Mouse (Mus musculus): ENCODE data around the gene Gm28048.

- TF ChIP-seq CTCF (IDR thresholded peaks at IDR 0.05; ENCODE audit: low read depth) = no peak
- no peak for TF ChIP-seq EP300 (IDR thresholded peaks at IDR 0.05; ENCODE audit: low read depth)
These were observed 170.5 kb downstream of the Gm28048 start for GRCm38 (mm10) chr11:22811413-22811812.

Measured in liver, embryonic 14.5 days (tissue).